Mouse (Mus musculus) hematopoietic stem cell, adult 5-6 weeks (primary cell): ENCODE measurements at regions not wholly inside any gene's neighbourhood (a gene's known extent, or its start where the extent isn't known, plus 50 kb on each side); places are given as distances from the start of the nearest gene placed in this dataset.

Source experiments
- ATAC-seq, 2 experiments: fragments of 125-278 bp in 1 of 2; replicated peaks in 1 of 2; 2 replicates each; pipeline ENCODE4 v1.8.0; 2016 to 2017; ENCODE audit warnings: inconsistent platforms in 2 of 2, mild to moderate bottlenecking in 2 of 2, moderate number of reproducible peaks in 2 of 2, low read depth in 1 of 2, moderate TSS enrichment in 1 of 2; ENCODE audit not compliant: low FRiP score in 2 of 2, poor library complexity in 2 of 2, severe bottlenecking in 2 of 2, insufficient read depth in 1 of 2, low TSS enrichment in 1 of 2

DNA sequence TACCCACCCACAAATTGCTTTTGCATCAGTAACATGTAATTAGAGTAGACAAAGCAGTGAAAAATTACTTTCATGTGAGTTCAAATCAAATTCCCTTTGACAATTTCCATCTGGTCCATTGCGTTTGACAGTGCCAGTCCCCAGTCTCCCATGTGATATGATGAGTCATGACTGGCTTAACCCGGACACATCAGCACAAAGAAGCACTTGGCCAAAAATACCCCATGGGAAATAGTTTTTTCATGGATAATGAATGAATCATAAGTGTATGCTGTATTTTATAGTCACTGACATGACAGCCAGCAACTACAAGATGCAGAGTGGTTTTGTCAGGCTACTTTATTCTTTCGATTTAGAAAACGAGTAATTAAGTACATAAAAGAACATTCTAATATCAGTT, 248.6 kb upstream of the B3galt2 start:
- ATAC-seq, result no peak
